Mouse (Mus musculus) bone marrow, adult 2 months (tissue): ENCODE measurements around the gene Nop58.

Experiments
- CTCF ChIP-seq: fragments of 200-500 bp; IDR thresholded peaks from 2 replicates; pipeline ENCODE4 v1.5.1; 2011; ENCODE audit warnings: low read length, control low read depth; ENCODE audit not compliant: control insufficient read depth, insufficient read depth
- POLR2A ChIP-seq: fragments of 200-500 bp; IDR thresholded peaks from 2 replicates; pipeline ENCODE4 v1.6.1; 2011; ENCODE audit warnings: low read depth, mild to moderate bottlenecking, control low read depth, low read length, borderline replicate concordance; ENCODE audit not compliant: control insufficient read depth

DNA sequence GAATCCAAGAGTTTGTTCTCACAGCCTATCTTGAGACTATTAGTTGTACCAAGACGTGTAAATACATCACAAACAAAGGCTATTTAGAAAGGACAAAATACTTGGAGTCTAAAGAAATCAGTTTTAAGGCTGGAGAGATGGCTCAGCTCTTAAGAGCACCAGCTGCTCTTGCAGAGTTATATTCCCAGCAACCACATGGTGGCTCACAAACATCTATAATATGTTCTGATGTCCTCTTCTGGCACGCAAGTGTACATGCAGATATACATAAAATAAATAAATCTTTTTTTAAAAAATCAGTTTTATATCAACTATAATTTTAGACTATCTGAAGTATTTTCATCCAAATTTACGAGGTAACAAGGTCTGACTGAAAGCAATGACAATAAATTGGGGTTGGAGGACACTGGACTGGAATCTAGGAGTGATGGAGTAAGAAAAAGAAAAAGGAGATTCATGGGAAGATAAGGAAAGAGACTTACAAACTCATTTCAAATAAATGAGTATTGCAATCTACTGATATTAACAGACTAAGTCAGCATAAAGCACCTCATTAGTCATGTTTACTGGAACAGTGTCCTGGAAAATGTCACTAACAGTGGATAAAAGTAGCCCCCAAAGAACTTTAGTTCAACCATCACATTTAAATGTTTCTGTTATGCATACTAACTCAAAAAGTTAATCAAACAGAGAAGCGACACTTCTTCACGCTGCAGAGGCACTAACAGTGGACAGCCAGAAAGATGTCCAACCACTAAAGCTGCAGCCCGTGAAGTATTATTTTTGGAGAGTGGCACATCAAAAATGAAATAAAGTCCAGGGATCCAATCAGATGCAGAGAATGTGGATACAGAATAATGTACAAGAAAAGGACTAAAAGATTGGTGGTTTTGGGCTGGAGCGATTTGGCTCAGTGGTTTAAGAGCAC, 28.3 kb upstream of the Nop58 start:
- TF ChIP-seq POLR2A (no peak), CTCF (no peak)
